Mouse (Mus musculus) embryonic facial prominence, embryonic 11.5 days (tissue): ENCODE measurements around the gene Erc2. TPM values are rescaled to one million over a fixed set of nuclear protein-coding genes. Genes with fewer than 3 reads are reported as not detected.

ENCODE experiments used
- ATAC-seq: fragments of 200-750 bp; cut with Nextera tagmentation; replicated peaks from 2 replicates; pipeline ENCODE4 v1.8.0; 2017; ENCODE audit warnings: low read depth; ENCODE audit not compliant: insufficient number of reproducible peaks, low FRiP score, low TSS enrichment
- DNase-seq: peaks from one replicate; pipeline ENCODE4 v3.0.0-alpha.2; 2015; ENCODE audit warnings: low spot score
- H3K27ac ChIP-seq: fragments of 300-500 bp; sonication (generic); replicated peaks from 2 replicates; pipeline ENCODE4 v1.5.1; 2014; ENCODE audit warnings: mild to moderate bottlenecking, low read depth, low read length, control low read depth
- H3K27me3 ChIP-seq: fragments of 300-500 bp; sonication (generic); 2 replicates; pipeline ENCODE4 v1.6.1; 2014; ENCODE audit warnings: mild to moderate bottlenecking, low read length, moderate library complexity, mixed read lengths; ENCODE audit not compliant: control insufficient read depth, insufficient read depth
- H3K36me3 ChIP-seq: fragments of 300-500 bp; sonication (generic); replicated peaks from 2 replicates; pipeline ENCODE4 v1.6.1; 2014; ENCODE audit warnings: low read depth, mild to moderate bottlenecking, low read length, moderate library complexity, mixed read lengths; ENCODE audit not compliant: control insufficient read depth, insufficient read depth
- H3K4me1 ChIP-seq: fragments of 300-500 bp; sonication (generic); 2 replicates; pipeline ENCODE4 v1.6.1; 2014; ENCODE audit warnings: low read length, mixed read lengths; ENCODE audit not compliant: control insufficient read depth, insufficient read depth
- H3K4me2 ChIP-seq: fragments of 300-500 bp; sonication (generic); 2 replicates; pipeline ENCODE4 v1.6.1; 2014; ENCODE audit warnings: low read depth, mild to moderate bottlenecking, control low read depth, low read length, moderate library complexity
- H3K4me3 ChIP-seq: fragments of 300-500 bp; sonication (generic); 2 replicates; pipeline ENCODE4 v1.5.1; 2014; ENCODE audit warnings: low read depth, low read length, control low read depth
- H3K9ac ChIP-seq: fragments of 300-500 bp; sonication (generic); replicated peaks from 2 replicates; pipeline ENCODE4 v1.6.1; 2014; ENCODE audit warnings: mild to moderate bottlenecking, control low read depth, low read length
- H3K9me3 ChIP-seq: fragments of 300-500 bp; sonication (generic); replicated peaks from 2 replicates; pipeline ENCODE4 v1.6.1; 2016; ENCODE audit warnings: mild to moderate bottlenecking, low read length, inconsistent platforms, mixed read lengths; ENCODE audit not compliant: control insufficient read depth
- WGBS: fragments of 180-500 bp; shearing (Covaris S2); extraction: QIAGEN DNeasy Blood & Tissue Kit; methylation state at CpG from one replicate; pipeline ENCODE4 v1.1.7; 2014; 5-methylcytosine and 5-hydroxymethylcytosine counted together
- polyA plus RNA-seq: library from polyadenylated mRNA; unstranded; fragments of >200 nt; fragmentation: Nextera tagmentation; extraction: Ambion mirVana; gene quantifications from 2 replicates; pipeline ENCODE4 v1.2.1, GENCODE M21; 2014

Gene Erc2
- polyA plus RNA-seq, 1 experiment from 2014 or later, result 5.2 TPM

DNA sequence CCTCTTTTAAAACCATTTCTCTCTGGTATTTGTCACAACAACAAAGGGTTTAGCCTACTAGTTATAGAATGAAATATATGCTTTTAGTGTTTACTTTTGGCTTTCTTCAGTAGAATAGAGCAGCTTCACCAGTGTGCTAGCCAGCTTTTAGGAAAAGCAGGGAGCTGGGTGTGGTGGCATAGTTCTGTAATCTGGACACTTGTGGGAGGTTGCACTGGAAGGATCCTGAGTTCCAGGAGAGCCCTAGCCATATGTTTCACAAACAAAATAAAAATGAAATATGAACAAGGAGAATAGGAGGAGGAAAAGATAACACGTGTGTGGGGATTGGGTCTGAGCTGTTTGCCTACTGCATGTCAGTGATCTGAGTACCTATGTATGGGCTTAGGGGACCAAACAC lies 658.1 kb downstream of the Erc2 start:
- Histone ChIP-seq H3K9ac (no peak overlapping the region), H3K36me3 (no peaks in the 10 kb centered on the region), H3K4me2 (no peak overlapping the region), H3K4me1 (no peaks in the 10 kb centered on the region), H3K27me3 (no peaks in the 10 kb centered on the region), H3K27ac (no peak overlapping the region), H3K4me3 (no peak overlapping the region), H3K9me3 (no peaks in the 10 kb centered on the region)
- DNase-seq (no peak), ATAC-seq (no peak)
- 74% methylated on average over 1 of the region's 1 CpGs for WGBS

- H3K9me3 ChIP-seq, result no peaks in the 10 kb centered on the region
- H3K36me3 ChIP-seq, result no peaks in the 10 kb centered on the region
- H3K4me2 ChIP-seq, result no peak overlapping the region
- H3K4me1 ChIP-seq, result no peaks in the 10 kb centered on the region
- 90% methylated on average over 1 of the region's 1 CpGs for WGBS
- ATAC-seq (no peak), DNase-seq (no peak)
- no peak overlapping the region for H3K27ac ChIP-seq
- H3K27me3 ChIP-seq, result no peaks in the 10 kb centered on the region
- H3K9ac ChIP-seq, result no peak overlapping the region
- H3K4me3 ChIP-seq, result no peak overlapping the region
Observed at GRCm38 (mm10) chr14:28283319-28284095, 661.3 kb downstream of the Erc2 start.

- H3K4me1 ChIP-seq, result no peaks in the 10 kb centered on the region
- H3K27me3 ChIP-seq, result no peaks in the 10 kb centered on the region
- H3K27ac ChIP-seq, result no peak overlapping the region
- no peak overlapping the region for H3K4me3 ChIP-seq
- H3K9ac ChIP-seq, result no peak overlapping the region
- no peaks in the 10 kb centered on the region for H3K36me3 ChIP-seq
- no peak overlapping the region for H3K4me2 ChIP-seq
- H3K9me3 ChIP-seq, result no peaks in the 10 kb centered on the region
- DNase-seq, result no peak
- ATAC-seq, result no peak
Observed at GRCm38 (mm10) chr14:28286511-28286910, 664.3 kb downstream of the Erc2 start.

DNA sequence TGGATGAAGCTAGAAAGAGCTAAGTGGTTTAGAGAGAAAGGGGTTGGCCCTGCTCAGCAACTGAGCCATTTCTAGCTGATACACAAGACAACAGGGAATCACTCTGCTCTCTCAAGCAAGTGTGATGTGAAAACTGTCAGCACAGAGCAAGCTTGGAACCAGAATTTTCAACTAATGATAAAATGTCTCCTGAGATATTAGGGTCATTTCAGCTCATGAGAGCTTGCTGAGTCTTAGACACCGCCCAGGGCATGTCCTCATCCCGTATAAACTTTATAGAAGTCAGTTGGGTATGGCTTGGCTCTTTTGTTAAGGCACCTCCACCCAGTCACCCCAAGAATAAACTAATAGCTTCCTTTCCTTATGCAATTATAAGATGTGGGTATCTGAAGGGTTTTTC lies 666.0 kb downstream of the Erc2 start:
- Histone ChIP-seq H3K4me1 (no peaks in the 10 kb centered on the region), H3K4me2 (no peak overlapping the region), H3K36me3 (no peaks in the 10 kb centered on the region), H3K9me3 (no peaks in the 10 kb centered on the region), H3K4me3 (no peak overlapping the region), H3K27ac (no peak overlapping the region), H3K9ac (no peak overlapping the region), H3K27me3 (no peaks in the 10 kb centered on the region)
- 83% methylated on average over 2 of the region's 2 CpGs for WGBS
- no peak for DNase-seq
- ATAC-seq, result no peak

- ATAC-seq, result no peak
- Histone ChIP-seq H3K27me3 (no peaks in the 10 kb centered on the region), H3K27ac (no peak overlapping the region), H3K36me3 (no peaks in the 10 kb centered on the region), H3K9ac (no peak overlapping the region), H3K9me3 (no peaks in the 10 kb centered on the region), H3K4me2 (no peak overlapping the region), H3K4me3 (no peak overlapping the region), H3K4me1 (no peaks in the 10 kb centered on the region)
- DNase-seq, result no peak
- 83% methylated on average over 2 of the region's 2 CpGs for WGBS
Observed at GRCm38 (mm10) chr14:28288926-28289325, 666.7 kb downstream of the Erc2 start.

DNA sequence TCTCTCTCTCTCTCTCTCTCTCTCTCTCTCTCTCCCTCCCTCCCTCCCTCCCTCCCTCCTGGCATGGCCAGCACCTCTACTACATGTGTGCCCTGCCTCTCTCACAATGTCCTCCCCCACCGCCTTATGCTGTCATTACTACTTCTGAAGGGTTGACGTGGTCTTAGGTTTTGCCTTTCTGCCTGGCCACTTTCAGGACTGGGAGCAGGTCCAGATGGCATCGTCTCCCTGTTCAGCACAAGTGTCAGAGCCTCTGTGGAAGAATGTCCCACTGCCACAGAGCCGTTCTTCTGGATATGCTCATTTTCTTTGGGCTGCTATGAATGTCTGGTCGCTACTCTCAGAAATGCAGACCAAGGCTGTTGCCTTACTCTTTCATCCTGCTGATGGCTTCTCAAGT lies 671.7 kb downstream of the Erc2 start:
- no peaks in the 10 kb centered on the region for H3K9me3 ChIP-seq
- no peak overlapping the region for H3K9ac ChIP-seq
- H3K4me2 ChIP-seq, result no peak overlapping the region
- no peak for DNase-seq
- no peak for ATAC-seq
- no peak overlapping the region for H3K4me3 ChIP-seq
- H3K27me3 ChIP-seq, result no peaks in the 10 kb centered on the region
- WGBS, result 87% methylated on average over 5 of the region's 5 CpGs
- no peak overlapping the region for H3K27ac ChIP-seq
- no peaks in the 10 kb centered on the region for H3K36me3 ChIP-seq
- no peaks in the 10 kb centered on the region for H3K4me1 ChIP-seq

DNA sequence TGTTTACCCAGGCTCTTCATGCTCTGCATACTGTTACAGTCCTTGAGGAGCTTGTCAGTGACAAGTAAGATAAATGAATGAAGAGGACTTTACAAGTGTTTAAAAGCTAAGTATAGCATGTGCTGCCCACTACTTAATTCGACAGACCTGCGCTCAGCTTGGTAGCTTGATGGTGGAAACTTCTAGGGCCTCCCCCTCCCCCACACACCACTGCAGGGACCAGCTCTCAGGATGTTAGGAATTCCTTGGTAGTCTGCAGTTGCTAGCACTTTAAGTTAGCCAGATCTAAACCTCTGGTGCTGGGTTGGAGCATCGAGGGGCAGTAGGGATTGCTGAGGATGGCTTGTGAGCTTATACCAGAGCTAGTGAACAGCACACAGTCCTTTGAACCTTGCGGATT lies 672.9 kb downstream of the Erc2 start:
- DNase-seq, result no peak
- H3K9me3 ChIP-seq, result no peaks in the 10 kb centered on the region
- H3K36me3 ChIP-seq, result no peaks in the 10 kb centered on the region
- no peaks in the 10 kb centered on the region for H3K4me1 ChIP-seq
- H3K4me2 ChIP-seq, result no peak overlapping the region
- no peak overlapping the region for H3K27ac ChIP-seq
- H3K9ac ChIP-seq, result no peak overlapping the region
- WGBS, result 67% methylated on average over 4 of the region's 4 CpGs
- no peak for ATAC-seq
- no peaks in the 10 kb centered on the region for H3K27me3 ChIP-seq
- no peak overlapping the region for H3K4me3 ChIP-seq

DNA sequence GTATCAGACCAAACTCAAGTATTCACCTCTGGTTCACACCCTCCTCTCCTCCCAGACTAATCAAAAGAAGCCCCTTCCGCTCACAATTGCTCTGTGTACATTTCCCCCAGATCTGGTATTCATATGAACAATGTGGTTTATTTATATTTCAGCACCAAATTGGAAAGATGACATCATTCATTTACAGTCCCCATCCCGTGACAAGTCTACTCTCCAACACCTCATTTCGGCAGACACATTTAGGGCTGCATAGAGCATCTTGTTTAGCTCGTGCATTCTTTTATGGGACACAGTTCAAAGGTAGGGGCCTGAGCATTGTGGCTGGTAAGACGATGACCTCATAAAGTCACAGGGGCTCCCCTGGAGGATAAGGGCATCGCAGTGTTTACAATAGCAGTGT lies 677.9 kb downstream of the Erc2 start:
- no peak for DNase-seq
- Histone ChIP-seq H3K27ac (no peak overlapping the region), H3K36me3 (no peaks in the 10 kb centered on the region), H3K4me2 (no peak overlapping the region), H3K4me1 (no peaks in the 10 kb centered on the region), H3K27me3 (no peaks in the 10 kb centered on the region), H3K4me3 (no peak overlapping the region), H3K9ac (no peak overlapping the region), H3K9me3 (no peaks in the 10 kb centered on the region)
- 70% methylated on average over 6 of the region's 6 CpGs for WGBS
- ATAC-seq, result no peak
